Mouse (Mus musculus) central nervous system, embryonic 14 days (tissue): Measurements from ENCODE around the gene Olfr492. TPM values are rescaled to one million over a fixed set of nuclear protein-coding genes. Genes with fewer than 3 reads are reported as not detected.

Source experiments
- polyA plus RNA-seq: library from polyadenylated mRNA; depleted of rRNA; stranded (reverse); fragments of >200 nt; gene quantifications from 2 replicates; pipeline ENCODE4 v1.2.3, GENCODE M21; 2012; rRNA removed

Gene Olfr492
- polyA plus RNA-seq, result not detected in 2 replicates

DNA sequence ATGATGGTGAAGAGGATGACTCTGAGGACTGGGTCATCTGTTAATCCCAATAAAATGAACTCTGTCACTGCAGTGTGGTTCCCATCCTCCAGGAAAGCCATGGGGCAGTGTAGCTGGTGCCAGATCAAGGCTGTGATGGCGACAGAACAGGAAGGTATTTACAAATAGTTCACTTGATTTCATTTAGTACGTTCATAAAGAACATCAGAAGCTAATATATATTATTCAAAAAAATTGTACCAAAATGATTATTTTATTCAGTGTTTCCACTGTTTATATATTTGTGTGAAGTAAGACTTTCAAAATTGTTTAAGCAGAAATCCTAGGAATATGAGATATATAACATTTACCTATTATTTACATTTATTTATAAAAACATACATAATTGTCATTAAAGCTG is at the start of gene Olfr492:
Gene Olfr492, minus strand, starts transcription at position 101 of the 400 bp plus-strand sequence.

DNA sequence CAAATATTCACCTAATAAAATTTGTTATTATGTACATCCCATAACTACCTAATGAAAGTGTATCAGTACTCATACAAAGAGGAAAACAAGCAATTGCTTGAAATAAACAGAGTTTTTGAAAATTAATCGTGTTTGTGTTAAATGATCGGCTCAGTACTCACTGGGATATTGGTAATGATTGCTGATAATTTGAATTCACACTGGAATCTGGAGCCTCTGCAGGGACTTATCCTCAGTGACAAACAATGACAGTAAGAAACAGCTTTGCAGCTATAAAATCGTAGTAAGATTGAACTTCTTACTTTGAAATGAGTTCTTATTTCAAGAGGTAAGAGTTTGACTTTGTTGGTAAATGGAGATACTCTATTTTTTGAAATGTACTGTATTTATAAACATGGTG is 41.6 kb upstream of the Olfr492 start, which contains the start of gene Olfr494:
Gene Olfr494, plus strand, starts transcription at position 301 of the 400 bp plus-strand sequence.

DNA sequence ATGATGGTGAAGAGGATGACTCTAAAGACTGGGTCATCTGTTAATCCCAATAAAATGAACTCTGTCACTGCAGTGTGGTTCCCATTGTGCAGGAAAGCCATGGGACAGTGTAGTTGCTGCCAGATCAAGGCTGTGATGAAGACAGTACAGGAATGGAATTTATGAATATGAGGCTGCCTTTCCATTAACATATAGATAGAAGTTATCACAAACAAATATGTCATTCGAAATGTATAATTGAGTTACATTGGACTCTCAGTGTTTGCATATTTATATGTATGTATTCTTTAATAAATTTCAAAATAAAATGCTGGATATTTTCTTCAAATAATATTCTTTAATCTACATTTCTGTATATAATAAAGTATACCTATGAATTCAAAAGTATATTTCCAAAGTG is 23.4 kb upstream of the Olfr492 start, which contains the start of gene Olfr493:
Gene Olfr493, minus strand, starts transcription at position 101 of the 400 bp plus-strand sequence.

DNA sequence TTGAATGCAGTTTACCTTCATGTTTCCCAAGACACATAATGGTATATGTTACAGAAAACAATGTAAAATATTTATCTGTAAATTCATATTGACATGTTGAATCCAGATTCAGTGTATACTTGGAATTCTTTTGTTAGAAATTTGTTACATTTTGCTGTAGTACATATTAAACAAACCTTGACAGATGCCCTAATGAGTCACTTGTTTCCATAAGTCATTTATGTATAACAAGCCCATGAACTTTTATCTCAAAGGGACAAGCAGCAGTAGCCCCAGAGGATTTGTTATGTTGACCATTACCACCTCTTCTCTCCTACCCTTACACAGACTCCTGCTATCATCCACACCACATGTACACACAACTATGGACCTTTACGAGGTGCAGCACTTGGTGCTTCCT is 10.3 kb downstream of the Olfr492 start, which contains the start of gene Olfr491:
Gene Olfr491, plus strand, starts transcription at position 301 of the 400 bp plus-strand sequence.

DNA sequence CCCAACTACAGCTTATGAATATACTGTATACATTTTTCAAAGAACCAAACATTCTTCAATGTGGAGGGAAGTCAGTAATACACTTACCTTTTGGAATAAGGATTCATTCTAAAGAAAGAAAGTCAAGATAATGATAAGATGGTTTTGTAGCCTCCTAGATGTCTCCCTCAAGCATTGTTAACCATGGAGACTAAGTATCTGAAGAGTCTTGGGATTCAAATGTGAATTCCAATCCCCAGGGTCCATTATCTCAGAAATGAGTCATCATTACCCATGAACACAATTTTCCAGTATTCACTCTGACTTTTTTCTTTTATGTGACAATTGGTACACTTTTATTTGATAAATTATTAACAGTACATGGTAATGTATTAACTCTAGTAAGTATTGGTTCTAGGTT is 34.6 kb downstream of the Olfr492 start, which contains the start of gene Olfr490:
Gene Olfr490, minus strand, starts transcription at position 101 of the 400 bp plus-strand sequence.

Other genes with a start within 250 kb of the Olfr492 start
- gene Olfr481, start 243.8 kb downstream of the Olfr492 start, polyA plus RNA-seq, result not detected in 2 replicates
- not detected in 2 replicates for gene Olfr482, start 226.1 kb downstream of the Olfr492 start, polyA plus RNA-seq
- gene Olfr483, start 222.8 kb downstream of the Olfr492 start, polyA plus RNA-seq, result not detected in 2 replicates
- not detected in 2 replicates for gene Olfr484, start 196.2 kb downstream of the Olfr492 start, polyA plus RNA-seq
- not detected in 2 replicates for gene Olfr485, start 163.8 kb downstream of the Olfr492 start, polyA plus RNA-seq
- not detected in 2 replicates for gene Olfr486, start 150.9 kb downstream of the Olfr492 start, polyA plus RNA-seq
- gene Olfr487, start 109.0 kb downstream of the Olfr492 start, polyA plus RNA-seq, result not detected in 2 replicates
- not detected in 2 replicates for gene Olfr488, start 65.3 kb downstream of the Olfr492 start, polyA plus RNA-seq
- gene Olfr490, start 34.7 kb downstream of the Olfr492 start, polyA plus RNA-seq, result not detected in 2 replicates
- gene Olfr491, start 10.2 kb downstream of the Olfr492 start, polyA plus RNA-seq, result not detected in 2 replicates
- not detected in 2 replicates for gene Olfr493, start 23.3 kb upstream of the Olfr492 start, polyA plus RNA-seq
- gene Olfr494, start 41.7 kb upstream of the Olfr492 start, polyA plus RNA-seq, result not detected in 2 replicates
- not detected in 2 replicates for gene Olfr495, start 69.5 kb upstream of the Olfr492 start, polyA plus RNA-seq
- gene Olfr497, start 96.7 kb upstream of the Olfr492 start, polyA plus RNA-seq, result not detected in 2 replicates
- not detected in 2 replicates for gene Olfr498, start 141.7 kb upstream of the Olfr492 start, polyA plus RNA-seq
- gene Olfr502, start 201.4 kb upstream of the Olfr492 start, polyA plus RNA-seq, result not detected in 2 replicates
- not detected in 2 replicates for gene Olfr503, start 220.9 kb upstream of the Olfr492 start, polyA plus RNA-seq
- gene Olfr504, start 242.1 kb upstream of the Olfr492 start, polyA plus RNA-seq, result not detected in 2 replicates